Comparison of ENCODE assay signal across 9 mouse cellular contexts in genomic region chr16:36817321-36817926, GRCm38 (mm10). TPM values are rescaled to one million over a fixed set of nuclear protein-coding genes. Genes with fewer than 3 reads are reported as not detected.
A peak's percentile ranks its signal among the peaks of the same experiment; 100 is the strongest.
DNase-seq lines count a peak whose midpoint lies in the region; ATAC-seq and TF ChIP-seq lines count a peak whose summit lies in the region.
"Had no signal": no experiment of that assay in that cellular context is flagged by ENCODE, and none has a peak within 500 bp of the region (broad histone marks: within the 10 kb centered on the region; RNA-seq: fewer than 3 reads in every experiment).

No protein-coding gene starts in this region.

- DNase-seq in CH12.LX (ENCODE audit: extremely low read depth), result peak; percentile 96
- peak; percentile 95 for DNase-seq in brain, embryonic 14.5 days (ENCODE audit: low read depth)
- peak; percentile 91 for DNase-seq in limb, embryonic 14.5 days (ENCODE audit: low spot score)
- DNase-seq in midbrain, postnatal 0 days (ENCODE audit: low spot score), result peak; percentile 94
- peak; percentile 60 to 66 for DNase-seq in spleen, postnatal 4 days (ENCODE audit: low spot score in 2 of 2)

- no peak overlapping the region for H3K4me2 ChIP-seq in CH12.LX (ENCODE audit: insufficient read depth, low read depth, poor library complexity, severe bottlenecking)
- no peak overlapping the region for H3K4me2 ChIP-seq in heart, embryonic 11.5 days
- no peak overlapping the region for H3K4me2 ChIP-seq in kidney, embryonic 15.5 days
- no peak overlapping the region for H3K4me2 ChIP-seq in limb, embryonic 14.5 days (replicated peaks; ENCODE audit: low read depth, low read length, severe bottlenecking)
- H3K4me2 ChIP-seq in midbrain, postnatal 0 days (ENCODE audit: low read depth, low read length, poor library complexity, severe bottlenecking), result no peak overlapping the region

- H3K36me3 ChIP-seq in CH12.LX (replicated peaks in 1 of 2; ENCODE audit: control insufficient read depth in 1 of 2, insufficient read depth in 1 of 2, low read length in 1 of 2), result no peaks in the 10 kb centered on the region
- H3K36me3 ChIP-seq in heart, embryonic 11.5 days (ENCODE audit: control insufficient read depth, insufficient read depth, low read length), result no peaks in the 10 kb centered on the region
- no peaks in the 10 kb centered on the region for H3K36me3 ChIP-seq in kidney, embryonic 15.5 days
- H3K36me3 ChIP-seq in limb, embryonic 14.5 days (ENCODE audit: control insufficient read depth, insufficient read depth, low read length), result no peaks in the 10 kb centered on the region
- no peaks in the 10 kb centered on the region for H3K36me3 ChIP-seq in midbrain, postnatal 0 days (ENCODE audit: insufficient read depth, low read length)

- TF ChIP-seq CTCF in CH12.LX (conservative IDR thresholded peaks at IDR 0.05 in 1 of 2, IDR thresholded peaks at IDR 0.05 in 1 of 2; ENCODE audit: low read depth in 2 of 2, low read length in 2 of 2), result peak; percentile 32 to 93
- TF ChIP-seq CTCF in brain, embryonic 14.5 days (IDR thresholded peaks at IDR 0.05; ENCODE audit: borderline replicate concordance, extremely low read depth, insufficient read depth, insufficient read length), result peak; percentile 55; the same call in 1 of the 2 replicates
- peak; percentile 88 for TF ChIP-seq CTCF in midbrain, postnatal 0 days (IDR thresholded peaks at IDR 0.05)

- no peak for TF ChIP-seq EP300 in CH12.LX (IDR thresholded peaks at IDR 0.05; ENCODE audit: low read length)

- WGBS in heart, embryonic 11.5 days (ENCODE audit: insufficient replicate concordance), result 16% methylated on average over 7 of the region's 7 CpGs
- WGBS in kidney, embryonic 15.5 days, result 20% methylated on average over 7 of the region's 7 CpGs
- 19% methylated on average over 7 of the region's 7 CpGs for WGBS in limb, embryonic 14.5 days
- 16% methylated on average over 7 of the region's 7 CpGs for WGBS in midbrain, postnatal 0 days

- H3K27me3 ChIP-seq in CH12.LX (replicated peaks), result no peaks in the 10 kb centered on the region
- H3K27me3 ChIP-seq in heart, embryonic 11.5 days (ENCODE audit: control insufficient read depth, insufficient read depth, low read length), result no peaks in the 10 kb centered on the region
- no peaks in the 10 kb centered on the region for H3K27me3 ChIP-seq in kidney, embryonic 15.5 days
- no peaks in the 10 kb centered on the region for H3K27me3 ChIP-seq in limb, embryonic 14.5 days (ENCODE audit: control insufficient read depth, insufficient read depth, low read length)
- H3K27me3 ChIP-seq in midbrain, postnatal 0 days (ENCODE audit: insufficient read depth, low read length), result no peaks in the 10 kb centered on the region

- peak; percentile 85 for TF ChIP-seq RAD21 in CH12.LX (IDR thresholded peaks at IDR 0.05; ENCODE audit: low read depth, low read length)

- no peak overlapping the region for H3K4me3 ChIP-seq in CH12.LX (replicated peaks in 1 of 3; ENCODE audit: low read depth in 2 of 3, low read length in 2 of 3, poor library complexity in 1 of 3)
- H3K4me3 ChIP-seq in heart, embryonic 11.5 days (ENCODE audit: low read depth, low read length), result no peak overlapping the region
- no peak overlapping the region for H3K4me3 ChIP-seq in kidney, embryonic 15.5 days (replicated peaks)
- H3K4me3 ChIP-seq in limb, embryonic 14.5 days (replicated peaks; ENCODE audit: low read length), result no peak overlapping the region
- H3K4me3 ChIP-seq in midbrain, postnatal 0 days (ENCODE audit: low read depth, low read length), result no peak overlapping the region
- H3K4me3 ChIP-seq: megakaryocyte, embryonic 14.5 days had no signal

- dilution Hi-C loops in CH12.LX (cut with MboI; ENCODE audit: extremely low pct_ligation_motif_present, extremely low pct_unique_long_range_greater_than_20kb, low sequenced_read_pairs), result no loop called here

- H3K27ac ChIP-seq in CH12.LX (ENCODE audit: insufficient read depth, low read depth), result no peak overlapping the region
- H3K27ac ChIP-seq in heart, embryonic 11.5 days (ENCODE audit: low read depth, low read length), result no peak overlapping the region
- no peak overlapping the region for H3K27ac ChIP-seq in kidney, embryonic 15.5 days
- H3K27ac ChIP-seq in limb, embryonic 14.5 days (replicated peaks; ENCODE audit: low read depth, low read length), result no peak overlapping the region
- H3K27ac ChIP-seq in midbrain, postnatal 0 days (ENCODE audit: low read depth, low read length), result no peak overlapping the region

- H3K4me1 ChIP-seq in CH12.LX (ENCODE audit: control insufficient read depth in 1 of 2, insufficient read depth in 2 of 2), result peaks cover 5 to 21% of the 10 kb centered on the region in 2 experiments
- H3K4me1 ChIP-seq in heart, embryonic 11.5 days (ENCODE audit: control insufficient read depth, insufficient read depth, low read length), result peaks cover 4% of the 10 kb centered on the region; the same call in 1 of the 2 replicates
- 0 out of 2 replicates have a peak, but pooled peaks cover 5% of the 10 kb centered on the region for H3K4me1 ChIP-seq in kidney, embryonic 15.5 days
- no peaks in the 10 kb centered on the region for H3K4me1 ChIP-seq in limb, embryonic 14.5 days (ENCODE audit: control insufficient read depth, insufficient read depth, low read length)
- H3K4me1 ChIP-seq in midbrain, postnatal 0 days (ENCODE audit: insufficient read depth, low read length), result no peaks in the 10 kb centered on the region

- ATAC-seq in erythroid progenitor cell, adult 5-6 weeks (replicated peaks; ENCODE audit: low FRiP score, poor library complexity, severe bottlenecking), result peak; percentile 54; the same call in 1 of the 2 replicates
- ATAC-seq in heart, embryonic 11.5 days (replicated peaks; ENCODE audit: insufficient number of reproducible peaks, low FRiP score, low TSS enrichment), result 0 out of 2 replicates have a peak, but pooled peaks have one; percentile 52
- peak; percentile 91 for ATAC-seq in kidney, embryonic 15.5 days (replicated peaks; ENCODE audit: low FRiP score)
- ATAC-seq in limb, embryonic 14.5 days (ENCODE audit: low FRiP score, low read depth), result peak; percentile 85
- ATAC-seq in midbrain, postnatal 0 days (ENCODE audit: low FRiP score), result peak; percentile 95

- H3K9ac ChIP-seq in CH12.LX (ENCODE audit: insufficient read depth, low read depth), result no peak overlapping the region
- no peak overlapping the region for H3K9ac ChIP-seq in heart, embryonic 11.5 days (ENCODE audit: low read depth, low read length)
- H3K9ac ChIP-seq in kidney, embryonic 15.5 days, result no peak overlapping the region
- no peak overlapping the region for H3K9ac ChIP-seq in limb, embryonic 14.5 days (ENCODE audit: low read depth, low read length, severe bottlenecking)
- H3K9ac ChIP-seq in midbrain, postnatal 0 days (replicated peaks; ENCODE audit: low read length, poor library complexity, severe bottlenecking), result no peak overlapping the region

- TF ChIP-seq POLR2A in CH12.LX (IDR thresholded peaks at IDR 0.05; ENCODE audit: low read depth, low read length), result no peak
- TF ChIP-seq POLR2A in brain, embryonic 14.5 days (IDR thresholded peaks at IDR 0.05; ENCODE audit: borderline replicate concordance, extremely low read depth, insufficient read depth, insufficient read length, poor library complexity, severe bottlenecking), result no peak
- TF ChIP-seq POLR2A in limb, embryonic 14.5 days (IDR thresholded peaks at IDR 0.05; ENCODE audit: borderline replicate concordance, extremely low read depth, insufficient read depth, insufficient read length), result no peak

- in situ Hi-C loops in CH12.LX (cut with MboI; ENCODE audit: low pct_ligation_motif_present, low pct_unique_long_range_greater_than_20kb, low sequenced_read_pairs), result loop anchor here (10.0 kb wide), 2 partner anchors 183 to 353 kb away; no protein-coding TSS in a partner anchor

- no peaks in the 10 kb centered on the region for H3K79me2 ChIP-seq in CH12.LX (replicated peaks; ENCODE audit: control insufficient read depth, extremely low read depth, insufficient read depth, poor library complexity, severe bottlenecking)

- H3K9me3 ChIP-seq in CH12.LX (replicated peaks; ENCODE audit: low read length), result no peaks in the 10 kb centered on the region
- H3K9me3 ChIP-seq in heart, embryonic 11.5 days (replicated peaks; ENCODE audit: control insufficient read depth, low read length), result no peaks in the 10 kb centered on the region
- H3K9me3 ChIP-seq in kidney, embryonic 15.5 days (replicated peaks), result no peaks in the 10 kb centered on the region
- H3K9me3 ChIP-seq in limb, embryonic 14.5 days (ENCODE audit: control insufficient read depth, low read length), result no peaks in the 10 kb centered on the region
- H3K9me3 ChIP-seq in midbrain, postnatal 0 days (ENCODE audit: low read length), result no peaks in the 10 kb centered on the region
- H3K9me3 ChIP-seq: megakaryocyte, embryonic 14.5 days had no signal

RNA-seq across cellular contexts. Expression of gene Iqcb1, which starts 10.8 kb away (rescaled TPM):
- total RNA-seq in CH12.LX (2012; rRNA removed) (32.1 and 41.0 TPM in 2 replicates), CH12.LX (2014; rRNA removed) (46.4 and 50.4 TPM in 2 replicates)
- polyA plus RNA-seq in CH12.LX (2012; ENCODE audit: insufficient read length, low read depth), result 47.7 and 49.9 TPM in 2 replicates
- 22.6 and 26.6 TPM in 2 replicates for polyA plus RNA-seq in brain, embryonic 14.5 days (2012; rRNA removed)
- total RNA-seq in erythroid progenitor cell, adult 5-6 weeks (2015; ENCODE audit: low replicate concordance), result 17.3 TPM in 1 of 2 replicates, not detected in the other
- 4.5 and 34.8 TPM in 2 replicates for total RNA-seq in erythroid progenitor cell, adult 5-6 weeks (2017; ENCODE audit: low replicate concordance)
- polyA plus RNA-seq in heart, embryonic 11.5 days (2014; fragmentation: Nextera tagmentation; extraction: Ambion mirVana), result 38.5 and 40.1 TPM in 2 replicates
- 33.3 and 40.9 TPM in 2 replicates for polyA plus RNA-seq in kidney, embryonic 15.5 days (2015; fragmentation: Nextera tagmentation; extraction: Ambion mirVana)
- polyA plus RNA-seq in limb, embryonic 14.5 days (2012; rRNA removed), result 17.5 and 26.7 TPM in 2 replicates
- 39.9 and 43.8 TPM in 2 replicates for polyA plus RNA-seq in limb, embryonic 14.5 days (2014; fragmentation: Nextera tagmentation; extraction: Ambion mirVana)
- total RNA-seq in midbrain, postnatal 0 days (2014; rRNA removed), result 16.7 and 20.5 TPM in 2 replicates
- 63.8 and 70.0 TPM in 2 replicates for polyA plus RNA-seq in midbrain, postnatal 0 days (2015; fragmentation: Nextera tagmentation; extraction: Ambion mirVana)

RNA-seq across cellular contexts. Expression of gene Slc15a2, which starts 32.7 kb away (rescaled TPM):
- 10.0 and 11.7 TPM in 2 replicates for total RNA-seq in CH12.LX (2012; rRNA removed)
- 9.4 and 10.8 TPM in 2 replicates for total RNA-seq in CH12.LX (2014; rRNA removed)
- 9.3 and 11.4 TPM in 2 replicates for polyA plus RNA-seq in CH12.LX (2012; ENCODE audit: insufficient read length, low read depth)
- polyA plus RNA-seq in brain, embryonic 14.5 days (2012; rRNA removed), result 23.9 and 25.2 TPM in 2 replicates
- 19.3 and 21.6 TPM in 2 replicates for total RNA-seq in erythroid progenitor cell, adult 5-6 weeks (2015; ENCODE audit: low replicate concordance)
- 19.1 and 41.9 TPM in 2 replicates for total RNA-seq in erythroid progenitor cell, adult 5-6 weeks (2017; ENCODE audit: low replicate concordance)
- polyA plus RNA-seq in heart, embryonic 11.5 days (2014; fragmentation: Nextera tagmentation; extraction: Ambion mirVana), result 1.0 and 1.1 TPM in 2 replicates
- polyA plus RNA-seq in kidney, embryonic 15.5 days (2015; fragmentation: Nextera tagmentation; extraction: Ambion mirVana), result 18.0 and 18.9 TPM in 2 replicates
- polyA plus RNA-seq in limb, embryonic 14.5 days (2012; rRNA removed), result 4.2 and 15.3 TPM in 2 replicates
- polyA plus RNA-seq in limb, embryonic 14.5 days (2014; fragmentation: Nextera tagmentation; extraction: Ambion mirVana), result 2.9 and 6.9 TPM in 2 replicates
- 21.1 and 24.8 TPM in 2 replicates for total RNA-seq in midbrain, postnatal 0 days (2014; rRNA removed)
- 19.7 and 23.8 TPM in 2 replicates for polyA plus RNA-seq in midbrain, postnatal 0 days (2015; fragmentation: Nextera tagmentation; extraction: Ambion mirVana)

RNA-seq across cellular contexts. Expression of gene Eaf2, which starts 57.4 kb away (rescaled TPM):
- total RNA-seq in CH12.LX (2012; rRNA removed) (7.4 and 8.1 TPM in 2 replicates), CH12.LX (2014; rRNA removed) (5.0 and 7.1 TPM in 2 replicates)
- polyA plus RNA-seq in CH12.LX (2012; ENCODE audit: insufficient read length, low read depth), result 3.5 and 5.5 TPM in 2 replicates
- 0.66 and 0.67 TPM in 2 replicates for polyA plus RNA-seq in brain, embryonic 14.5 days (2012; rRNA removed)
- total RNA-seq in erythroid progenitor cell, adult 5-6 weeks (2015; ENCODE audit: low replicate concordance), result 11.9 TPM in 1 of 2 replicates, not detected in the other
- total RNA-seq in erythroid progenitor cell, adult 5-6 weeks (2017; ENCODE audit: low replicate concordance), result 0.77 TPM in 1 of 2 replicates, not detected in the other
- polyA plus RNA-seq in heart, embryonic 11.5 days (2014; fragmentation: Nextera tagmentation; extraction: Ambion mirVana), result 0.37 and 0.80 TPM in 2 replicates
- 8.5 and 8.6 TPM in 2 replicates for polyA plus RNA-seq in kidney, embryonic 15.5 days (2015; fragmentation: Nextera tagmentation; extraction: Ambion mirVana)
- polyA plus RNA-seq in limb, embryonic 14.5 days (2012; rRNA removed), result 1.4 and 2.4 TPM in 2 replicates
- 4.8 and 6.8 TPM in 2 replicates for polyA plus RNA-seq in limb, embryonic 14.5 days (2014; fragmentation: Nextera tagmentation; extraction: Ambion mirVana)
- total RNA-seq in midbrain, postnatal 0 days (2014; rRNA removed), result 0.14 and 1.0 TPM in 2 replicates
- 1.1 and 1.3 TPM in 2 replicates for polyA plus RNA-seq in midbrain, postnatal 0 days (2015; fragmentation: Nextera tagmentation; extraction: Ambion mirVana)

RNA-seq across cellular contexts. Expression of gene Golgb1, which starts 57.5 kb away (rescaled TPM):
- total RNA-seq in CH12.LX (2012; rRNA removed) (69.8 and 96.8 TPM in 2 replicates), CH12.LX (2014; rRNA removed) (65.6 and 66.7 TPM in 2 replicates)
- polyA plus RNA-seq in CH12.LX (2012; ENCODE audit: insufficient read length, low read depth), result 75.9 and 112 TPM in 2 replicates
- polyA plus RNA-seq in brain, embryonic 14.5 days (2012; rRNA removed), result 45.0 and 46.2 TPM in 2 replicates
- total RNA-seq in erythroid progenitor cell, adult 5-6 weeks (2015; ENCODE audit: low replicate concordance), result 17.6 and 22.3 TPM in 2 replicates
- total RNA-seq in erythroid progenitor cell, adult 5-6 weeks (2017; ENCODE audit: low replicate concordance), result 56.7 and 82.3 TPM in 2 replicates
- polyA plus RNA-seq in heart, embryonic 11.5 days (2014; fragmentation: Nextera tagmentation; extraction: Ambion mirVana), result 54.8 and 70.1 TPM in 2 replicates
- 104 and 111 TPM in 2 replicates for polyA plus RNA-seq in kidney, embryonic 15.5 days (2015; fragmentation: Nextera tagmentation; extraction: Ambion mirVana)
- 52.4 and 82.1 TPM in 2 replicates for polyA plus RNA-seq in limb, embryonic 14.5 days (2012; rRNA removed)
- polyA plus RNA-seq in limb, embryonic 14.5 days (2014; fragmentation: Nextera tagmentation; extraction: Ambion mirVana), result 123 TPM in 2 replicates
- total RNA-seq in midbrain, postnatal 0 days (2014; rRNA removed), result 41.3 and 70.4 TPM in 2 replicates
- 84.1 and 101 TPM in 2 replicates for polyA plus RNA-seq in midbrain, postnatal 0 days (2015; fragmentation: Nextera tagmentation; extraction: Ambion mirVana)
